Mouse (Mus musculus) left cerebral cortex, postnatal 10 days (tissue): ENCODE data around the gene Tmem184b. TPM values are rescaled to one million over a fixed set of nuclear protein-coding genes. Genes with fewer than 3 reads are reported as not detected.

Experiments used
- DNase-seq, 2 experiments: peaks; one replicate each; pipeline ENCODE4 v3.0.0; 2021 to 2022; ENCODE audit warnings: low spot score in 2 of 2, mixed read lengths in 1 of 2; ENCODE audit errors: extremely low spot score in 1 of 2
- intact Hi-C: fragments of 180-260 bp; cut with DNase I; formaldehyde crosslinking; loops from one replicate; pipeline ENCODE4 v1.15.1; 2025
- total RNA-seq, 2 experiments: library from RNA; stranded (reverse); gene quantifications; 2 replicates each; pipeline ENCODE4 v1.2.3; 2021

Gene Tmem184b
- total RNA-seq, 2 experiments from 2014 or later: 51.2 to 54.0 TPM

- no peak for DNase-seq
- intact Hi-C loops: loop anchor here (5.0 kb wide), 1 partner anchor 38 kb away; no protein-coding TSS in a partner anchor
Measured at GRCm38 (mm10) chr15:79404277-79404676, 908 bp upstream of the Tmem184b start.

DNA sequence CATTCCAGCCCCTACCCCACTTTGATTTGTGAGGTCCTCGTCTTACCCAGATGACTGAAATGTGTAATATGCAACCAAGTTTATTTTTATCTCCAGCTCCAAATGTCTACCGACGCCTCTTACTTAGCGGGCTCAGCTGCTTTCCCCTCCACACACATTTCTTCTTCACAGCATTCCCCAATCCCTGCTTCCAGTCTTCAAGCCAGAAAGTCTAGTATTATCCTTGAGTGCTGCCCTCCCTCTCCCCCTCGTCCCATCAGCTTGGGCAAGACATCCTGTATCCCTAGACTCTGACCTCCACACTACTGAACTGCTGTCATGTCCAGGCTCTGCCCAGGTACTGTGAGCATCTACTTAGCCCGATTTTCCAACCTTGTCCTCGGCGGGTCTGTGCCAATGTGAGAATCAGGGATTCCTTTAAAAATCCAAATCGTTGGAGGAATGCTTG is 418 bp upstream of the Tmem184b start:
- intact Hi-C loops: loop anchor here (5.0 kb wide), 1 partner anchor 39 kb away; no protein-coding TSS in a partner anchor
- DNase-seq: no peak

- intact Hi-C loops: loop anchor here (5.0 kb wide), 1 partner anchor 40 kb away; no protein-coding TSS in a partner anchor
- DNase-seq: no peak
Measured at GRCm38 (mm10) chr15:79402176-79402575, 1.2 kb downstream of the Tmem184b start.

DNA sequence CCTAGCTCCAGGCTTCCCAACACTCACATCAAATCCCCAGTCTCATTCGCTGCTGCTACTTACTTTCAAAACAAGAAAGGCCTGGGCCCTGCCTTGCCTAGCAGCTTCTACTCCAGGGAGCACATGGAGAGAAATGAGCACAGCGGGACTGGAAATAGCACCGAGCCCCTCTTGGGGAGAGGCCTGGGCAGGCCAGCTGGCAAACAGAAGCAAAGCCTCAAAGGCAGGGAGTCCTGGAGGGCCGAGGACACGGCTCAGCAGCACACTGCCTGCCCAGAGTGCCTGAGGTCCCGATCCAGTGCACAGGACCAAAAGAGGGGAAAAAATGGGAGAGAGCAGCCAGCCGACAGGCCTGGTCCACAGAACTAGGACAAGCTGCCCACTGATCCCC is 2.4 kb downstream of the Tmem184b start:
- intact Hi-C loops: loop anchor here (5.0 kb wide), 1 partner anchor 41 kb away; no protein-coding TSS in a partner anchor
- DNase-seq: no peak

GRCm38 (mm10) chr15:79400134-79400974 is 3.0 kb downstream of the Tmem184b start:
- DNase-seq: no peak
- intact Hi-C loops: loop anchor here (5.0 kb wide), 1 partner anchor 42 kb away; no protein-coding TSS in a partner anchor

GRCm38 (mm10) chr15:79399231-79400052 is 3.9 kb downstream of the Tmem184b start:
- intact Hi-C loops: loop anchor here (5.0 kb wide), 1 partner anchor 43 kb away; no protein-coding TSS in a partner anchor

GRCm38 (mm10) chr15:79396736-79397135 is 6.6 kb downstream of the Tmem184b start:
- intact Hi-C loops: no loop called here
- DNase-seq: peak in 1 of 2 experiments; percentile 83

More at GRCm38 (mm10) chr15:79399231-79400052, 3.9 kb downstream of the Tmem184b start:
- no peak for DNase-seq

DNA sequence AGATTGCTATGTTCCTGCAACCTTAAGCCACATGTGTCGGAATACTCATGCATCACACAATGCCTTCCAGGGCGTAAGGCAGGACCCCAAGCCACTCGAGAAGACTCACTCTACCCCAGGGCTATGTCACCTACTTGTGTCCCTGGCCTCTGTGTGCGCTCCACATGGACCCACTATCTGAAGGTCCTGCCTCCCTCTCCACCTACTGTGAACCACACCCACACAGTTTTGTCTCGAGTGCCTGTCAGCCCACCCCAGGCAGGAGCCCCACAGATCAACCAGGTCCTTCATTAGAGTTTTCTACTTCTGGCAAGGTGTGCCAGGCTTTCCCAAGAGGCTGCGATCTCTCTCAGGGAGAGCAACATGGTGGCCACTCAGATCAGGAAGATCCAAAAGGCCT is 8.1 kb downstream of the Tmem184b start:
- DNase-seq: no peak
- intact Hi-C loops: no loop called here

DNA sequence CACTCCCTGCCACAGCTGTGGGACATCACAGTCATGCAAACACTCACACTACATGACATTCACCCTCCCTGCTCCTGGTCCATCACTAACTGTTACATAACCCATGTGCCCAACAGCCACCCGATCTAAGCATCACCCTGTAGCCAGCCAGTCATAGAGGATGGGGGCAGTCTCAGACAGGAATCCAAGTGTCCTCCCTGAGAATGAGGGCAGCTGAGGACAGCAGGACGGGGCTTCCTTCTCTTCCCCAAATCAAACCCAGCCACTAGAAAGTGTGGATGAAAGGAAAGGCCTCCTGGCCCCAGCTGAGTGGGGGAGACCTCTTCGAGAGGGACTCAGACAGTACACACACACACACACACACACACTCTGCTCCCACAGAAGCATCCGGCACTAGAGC is 8.5 kb downstream of the Tmem184b start:
- no peak for DNase-seq
- intact Hi-C loops: no loop called here

- intact Hi-C loops: no loop called here
- DNase-seq: no peak
Measured at GRCm38 (mm10) chr15:79393101-79393500, 10.3 kb downstream of the Tmem184b start.

DNA sequence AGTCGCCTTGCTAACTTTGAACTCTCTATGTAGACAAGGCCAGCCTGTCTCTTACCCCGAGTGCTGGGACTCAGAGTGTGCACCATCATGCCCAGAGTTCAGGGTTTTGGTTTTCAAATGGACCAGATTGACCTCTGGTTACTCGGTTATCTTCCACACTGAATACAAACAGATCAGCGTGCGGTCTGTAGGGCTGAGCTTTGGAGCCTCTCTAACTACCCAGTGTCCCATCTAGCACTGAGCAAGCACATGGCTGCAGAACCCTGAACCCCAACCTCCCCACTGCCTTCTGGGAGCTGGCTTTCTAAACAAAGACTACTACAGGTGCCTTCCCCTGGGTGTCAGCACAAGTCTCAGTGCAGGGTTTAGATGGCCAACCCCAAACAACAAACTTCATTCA is 10.8 kb downstream of the Tmem184b start:
- no peak for DNase-seq
- intact Hi-C loops: no loop called here

GRCm38 (mm10) chr15:79391447-79392093 is 11.8 kb downstream of the Tmem184b start:
- intact Hi-C loops: no loop called here
- DNase-seq: peak; percentile 32 to 80

DNA sequence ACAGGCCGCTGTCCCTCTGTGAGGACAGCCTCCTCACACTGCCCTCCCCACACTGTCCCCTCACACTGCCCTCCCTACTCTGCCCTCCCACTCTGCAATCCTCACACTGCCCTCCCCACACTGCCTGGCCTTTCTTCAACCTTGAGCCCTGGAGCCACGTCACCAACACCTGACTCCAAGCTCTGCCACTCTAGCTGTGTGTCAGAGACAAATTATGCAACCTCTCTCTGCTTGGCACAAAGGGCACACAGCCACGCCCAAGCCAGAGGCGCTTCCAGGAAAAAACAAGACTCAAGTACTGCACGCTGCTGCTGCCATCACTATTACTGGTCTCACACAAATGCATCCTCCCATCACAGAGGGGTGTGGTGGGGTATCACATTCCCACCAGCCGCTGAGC is 12.9 kb downstream of the Tmem184b start:
- intact Hi-C loops: no loop called here
- DNase-seq: no peak

DNA sequence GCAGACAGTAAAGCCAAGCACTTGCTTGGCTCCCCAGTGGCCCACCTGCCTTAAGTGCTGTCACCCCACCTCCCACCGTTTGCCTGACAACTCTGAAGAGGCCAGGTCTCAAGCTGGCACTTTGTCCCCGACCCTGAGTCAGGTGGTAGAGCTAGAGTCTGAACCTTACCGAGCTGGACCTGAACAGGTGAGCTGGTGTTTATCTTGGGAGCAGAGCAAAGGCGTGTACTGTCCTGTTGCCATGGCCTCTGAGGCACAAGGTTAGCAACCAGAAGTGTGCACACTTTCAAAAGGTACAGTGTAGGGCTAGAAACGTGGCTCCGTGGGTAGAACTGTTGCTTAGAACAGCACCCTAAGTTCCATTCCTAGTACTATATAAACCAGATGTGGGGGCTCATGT is 15.2 kb downstream of the Tmem184b start:
- no peak for DNase-seq
- intact Hi-C loops: no loop called here

GRCm38 (mm10) chr15:79387611-79388010 is 15.8 kb downstream of the Tmem184b start:
- intact Hi-C loops: no loop called here
- no peak for DNase-seq

DNA sequence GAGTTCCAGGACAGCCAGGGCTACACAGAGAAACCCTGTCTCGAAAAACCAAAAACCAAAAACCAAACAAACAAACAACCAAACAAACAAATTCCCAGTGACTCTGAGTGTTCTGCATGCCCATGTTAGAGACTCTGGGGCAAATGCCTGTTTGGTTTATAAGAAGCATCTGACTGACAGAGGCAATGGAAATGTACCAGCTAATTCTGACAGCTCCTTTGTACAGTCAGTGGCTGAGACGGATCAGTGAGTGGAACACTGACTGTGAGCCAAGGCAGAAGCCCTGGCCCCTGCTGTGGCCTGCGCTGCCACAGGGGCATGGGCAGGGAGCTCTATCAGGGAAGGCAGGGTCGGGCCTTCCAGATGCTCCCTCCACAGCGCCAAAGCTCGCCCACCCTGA is 16.3 kb downstream of the Tmem184b start:
- intact Hi-C loops: no loop called here

DNA sequence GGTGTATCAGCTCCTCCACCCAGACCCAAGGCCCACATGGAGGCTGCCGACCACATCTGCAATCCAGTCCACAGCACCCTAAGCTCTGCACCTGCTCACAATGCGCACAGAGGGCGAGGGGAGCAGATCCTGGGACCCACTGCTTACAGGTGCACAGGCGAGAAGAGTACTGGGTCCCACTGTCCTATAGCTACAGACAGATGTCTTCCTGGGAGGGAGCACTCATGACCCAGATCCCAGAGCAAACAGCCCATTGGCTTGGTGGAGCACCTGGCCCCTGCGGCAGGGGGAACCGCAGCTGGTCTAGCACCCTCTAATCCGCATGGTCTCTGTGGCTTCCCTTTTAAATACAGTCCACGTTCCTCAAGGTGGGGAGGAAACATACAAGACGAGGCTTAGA is 21.7 kb downstream of the Tmem184b start:
- no peak for DNase-seq
- intact Hi-C loops: no loop called here

More for the DNA sequence above, 16.3 kb downstream of the Tmem184b start:
- DNase-seq: no peak

DNA sequence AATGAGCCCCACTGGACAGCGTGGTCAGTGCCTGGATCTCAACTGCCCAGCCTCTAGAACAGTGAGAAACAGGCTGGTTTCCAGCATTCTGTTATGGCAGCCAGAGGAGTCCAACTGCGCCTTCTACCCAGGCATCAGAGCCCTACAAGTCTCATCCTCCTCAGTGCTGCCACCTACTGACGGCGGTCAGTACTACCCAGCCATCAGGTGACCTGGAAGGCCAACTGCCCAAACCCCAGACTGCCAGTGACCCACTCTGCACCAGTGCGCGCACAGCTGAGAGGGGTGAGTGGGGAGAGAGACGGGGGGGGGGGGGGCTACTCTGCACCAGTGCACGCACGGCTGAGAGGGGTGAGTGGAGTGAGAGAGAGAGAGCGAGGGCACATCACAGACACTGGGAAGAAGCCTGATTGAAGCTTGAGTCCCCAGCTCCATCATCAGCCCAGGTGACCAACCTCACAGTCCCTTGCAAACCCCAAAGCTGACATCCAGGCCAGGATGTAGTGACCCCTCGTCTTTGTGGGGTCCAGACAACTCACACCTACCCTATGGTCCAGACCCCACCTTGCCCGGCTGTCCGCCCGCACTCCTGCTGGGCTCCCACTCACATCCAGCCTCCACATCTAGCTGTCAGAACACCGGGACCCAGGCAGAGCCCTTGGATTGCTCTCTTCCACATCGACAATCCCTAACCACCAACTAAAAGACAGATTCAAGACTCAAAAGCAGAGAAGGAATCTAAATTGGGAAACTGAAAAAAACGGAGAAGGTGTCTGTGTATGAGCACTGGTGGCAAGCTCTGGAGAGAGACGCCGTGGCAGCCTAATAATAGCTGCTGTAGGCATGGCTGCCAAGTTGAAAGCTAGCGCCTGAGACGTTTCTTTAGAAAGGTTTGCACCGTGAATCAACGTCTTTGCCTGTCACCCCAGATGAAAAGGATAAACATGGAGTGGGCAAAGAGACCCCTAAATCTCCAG is 22.6 kb downstream of the Tmem184b start:
- DNase-seq: peak in 1 of 2 experiments; percentile 80
- intact Hi-C loops: no loop called here
